Mouse (Mus musculus) lung, postnatal 10 days (tissue): ENCODE measurements around the gene Btnl6.
"Not testable (repeated sequence)": the region's sequence is repeated elsewhere in the genome, so short reads cannot be mapped to it uniquely, and the experiment has no call there.

Experiments
- DNase-seq: peaks from one replicate; pipeline ENCODE4 v3.0.0; 2021

Gene Btnl6

DNA sequence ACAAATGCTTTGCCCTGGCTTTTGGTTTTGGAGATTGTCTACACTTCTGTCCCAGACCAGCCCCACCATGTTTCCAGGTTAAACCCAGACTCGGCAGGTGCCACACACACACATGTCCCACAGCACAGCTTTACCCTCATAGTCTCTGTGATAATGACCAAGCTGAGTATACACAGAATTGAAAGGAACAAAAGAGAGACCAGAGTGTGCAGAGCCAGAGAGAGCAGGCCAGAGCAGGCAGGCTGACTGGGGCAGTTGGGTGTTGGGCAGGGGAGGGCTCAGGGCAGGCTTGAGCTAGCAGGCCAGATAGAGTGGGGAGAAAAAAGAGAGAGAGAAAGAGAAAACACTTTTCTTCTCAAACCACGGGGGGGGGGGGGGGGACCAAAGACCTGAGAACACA is 20.6 kb downstream of the Btnl6 start:
- no peak for DNase-seq

DNA sequence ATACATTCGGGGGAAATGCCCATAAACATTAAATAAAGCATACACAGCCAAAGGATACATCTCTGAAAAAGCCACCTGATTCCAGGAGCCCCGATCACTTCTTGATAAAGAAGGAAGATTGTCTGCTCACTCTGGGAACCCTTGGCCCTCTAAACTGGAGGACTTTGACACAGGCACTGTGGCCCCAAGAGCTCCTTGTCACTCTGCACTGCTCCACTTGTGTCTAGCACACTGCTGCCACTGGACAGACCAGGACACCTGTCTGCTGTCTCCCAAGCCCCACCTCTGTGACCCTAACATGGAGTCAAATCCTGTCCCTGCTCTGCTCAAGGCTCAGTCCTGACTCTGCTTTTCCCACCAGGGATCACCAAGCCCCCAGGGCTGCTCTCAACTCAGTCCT is 22.0 kb downstream of the Btnl6 start:
- not testable (repeated sequence) for DNase-seq

- DNase-seq, result no peak
Observed at GRCm38 (mm10) chr17:34492796-34493195, 24.4 kb downstream of the Btnl6 start.

GRCm38 (mm10) chr17:34477238-34478013 is 39.7 kb downstream of the Btnl6 start, which contains the start of gene Btnl4:
TSS of gene Btnl4 (minus strand) at chr17:34477318.
- DNase-seq, result not testable (repeated sequence)

GRCm38 (mm10) chr17:34476427-34476826 is 40.7 kb downstream of the Btnl6 start:
- no peak for DNase-seq

DNA sequence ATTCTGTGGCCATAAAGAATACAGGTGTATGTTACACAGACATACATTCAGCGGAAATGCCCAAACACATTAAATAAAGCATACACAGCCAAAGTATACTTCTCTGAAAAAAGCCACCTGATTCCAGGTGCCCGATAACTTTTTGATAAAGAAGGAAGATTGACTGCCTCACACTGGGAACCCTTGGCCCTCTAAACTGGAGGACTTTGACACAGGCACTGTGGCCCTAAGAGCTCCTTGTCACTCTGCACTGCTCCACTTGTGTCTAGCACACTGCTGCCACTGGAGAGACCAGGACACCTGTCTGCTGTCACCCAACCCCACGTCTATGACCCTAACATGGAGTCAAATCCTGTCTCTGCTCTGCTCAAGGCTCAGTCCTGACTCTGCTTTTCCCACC is 42.1 kb downstream of the Btnl6 start:
- DNase-seq, result no peak

- DNase-seq, result no peak
Observed at GRCm38 (mm10) chr17:34470491-34470890, 46.7 kb downstream of the Btnl6 start.

DNA sequence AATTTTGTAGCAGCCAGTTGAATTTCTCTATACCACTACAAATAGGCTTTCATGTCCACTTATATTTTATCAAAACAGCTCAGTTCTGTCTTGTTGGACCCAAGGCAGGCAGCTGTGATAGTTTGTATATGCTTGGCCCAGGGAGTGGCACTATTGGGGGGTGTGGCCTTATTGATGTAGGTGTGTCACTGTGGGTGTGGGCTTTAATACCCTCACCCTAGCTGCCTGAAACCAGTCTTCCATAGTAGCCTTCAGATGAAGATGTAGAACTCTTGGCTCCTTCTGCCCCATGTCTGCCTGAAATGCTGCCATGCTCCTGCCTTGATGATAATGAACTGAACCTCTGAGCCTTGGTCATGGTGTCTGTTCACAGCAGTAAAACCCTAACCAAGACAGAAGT is 51.2 kb downstream of the Btnl6 start:
- not testable (repeated sequence) for DNase-seq

GRCm38 (mm10) chr17:34459255-34459654 is 57.9 kb downstream of the Btnl6 start:
- DNase-seq, result no peak
